Comparison of ENCODE assay signal across 8 mouse cellular contexts in genomic region chr9:13748798-13749674, GRCm38 (mm10). TPM values are rescaled to one million over a fixed set of nuclear protein-coding genes. Genes with fewer than 3 reads are reported as not detected.
DNase-seq lines count a peak whose midpoint lies in the region; ATAC-seq lines count a peak whose summit lies in the region.

No protein-coding gene starts in this region.

- H3K36me3 ChIP-seq in intestine, embryonic 14.5 days (ENCODE audit: control insufficient read depth, insufficient read depth, low read length), result no peaks in the 10 kb centered on the region

- H3K27ac ChIP-seq in intestine, embryonic 14.5 days (ENCODE audit: low read depth), result peak overlapping the region; percentile 96

- H3K27me3 ChIP-seq in intestine, embryonic 14.5 days (replicated peaks; ENCODE audit: control insufficient read depth, insufficient read depth, low read length), result no peaks in the 10 kb centered on the region

- peak overlapping the region; percentile 80 for H3K4me2 ChIP-seq in intestine, embryonic 14.5 days (ENCODE audit: low read length)

- intact Hi-C loops in gastrocnemius, postnatal 14 days (cut with DNase I; ENCODE audit: low total_unique reads), result no loop called here
- intact Hi-C loops in left cerebral cortex, postnatal 14 days (cut with DNase I), result no loop called here

- H3K9ac ChIP-seq in intestine, embryonic 14.5 days (ENCODE audit: low read length), result peak overlapping the region; percentile 98

- peak overlapping the region; percentile 97 for H3K4me3 ChIP-seq in intestine, embryonic 14.5 days (ENCODE audit: low read depth, low read length)

- ATAC-seq in intestine, embryonic 14.5 days (replicated peaks; ENCODE audit: low FRiP score, low TSS enrichment, low read depth), result peak; percentile 99

- peaks cover 8% of the 10 kb centered on the region; the same call in 1 of the 2 replicates for H3K4me1 ChIP-seq in intestine, embryonic 14.5 days (replicated peaks; ENCODE audit: control insufficient read depth, insufficient read depth, low read length)

- 2% methylated on average over 60 of the region's 60 CpGs for WGBS in intestine, embryonic 14.5 days

- DNase-seq in adipocyte (ENCODE audit: low spot score), result peak; percentile 92
- DNase-seq in embryo, embryonic 10 days (ENCODE audit: low spot score), result peak; percentile 98
- peak; percentile 97 for DNase-seq in gastrocnemius, postnatal 14 days
- DNase-seq in intestine, embryonic 14.5 days (ENCODE audit: low spot score), result peak; percentile 97
- DNase-seq in left cerebral cortex, postnatal 14 days (ENCODE audit: low spot score in 2 of 2), result peak; percentile 95 to 97
- DNase-seq in mesoderm, embryonic 11.5 days (ENCODE audit: low read depth, low spot score), result peak; percentile 95
- peak; percentile 93 to 95 for DNase-seq in right cerebral cortex, postnatal 36 days (ENCODE audit: low spot score in 2 of 2)
- DNase-seq in yolk sac, embryonic 10.5 days (ENCODE audit: low spot score), result peak; percentile 92

- peaks cover 3% of the 10 kb centered on the region; the same call in 1 of the 2 replicates for H3K9me3 ChIP-seq in intestine, embryonic 14.5 days (ENCODE audit: control insufficient read depth, low read length)

RNA-seq across cellular contexts. Expression of gene Mtmr2, which starts 0.8 kb away (rescaled TPM):
- 10 to 100 TPM; 23.0 to 24.4 TPM for total RNA-seq in gastrocnemius, postnatal 14 days (2021)
- polyA plus RNA-seq in intestine, embryonic 14.5 days (2014; fragmentation: Nextera tagmentation; extraction: Ambion mirVana), result 78.8 and 86.5 TPM in 2 replicates
- total RNA-seq in left cerebral cortex, postnatal 14 days (2021), result 10 to 100 TPM; 44.2 to 46.0 TPM

Comparison
In these comparisons a context has a peak if more than half of its experiments do, and no peak if none do; other contexts are left out.
1. Peak in every context shown above with its lines: DNase-seq, ATAC-seq, H3K4me3 ChIP-seq and H3K27ac ChIP-seq.